Mouse (Mus musculus) cortical plate, adult 2 months (tissue): ENCODE results near the gene St3gal4. TPM values are rescaled to one million over a fixed set of nuclear protein-coding genes. Genes with fewer than 3 reads are reported as not detected.

ENCODE experiments used
- H3K27ac ChIP-seq: fragments of 200-500 bp; 2 replicates; pipeline ENCODE4 v1.5.1; 2012; ENCODE audit warnings: low read length, control low read depth, inconsistent platforms; ENCODE audit not compliant: insufficient read depth
- H3K4me1 ChIP-seq: fragments of 200-500 bp; 2 replicates; pipeline ENCODE4 v1.6.1; 2011; ENCODE audit warnings: low read length; ENCODE audit not compliant: control insufficient read depth, insufficient read depth
- H3K4me3 ChIP-seq: fragments of 200-500 bp; 2 replicates; pipeline ENCODE4 v1.5.1; 2011; ENCODE audit warnings: mild to moderate bottlenecking, low read length, control low read depth; ENCODE audit not compliant: insufficient read depth
- CTCF ChIP-seq: fragments of 200-500 bp; IDR thresholded peaks from 2 replicates; pipeline ENCODE4 v1.5.1; 2011; ENCODE audit warnings: mild to moderate bottlenecking, control low read depth, low read length; ENCODE audit not compliant: insufficient read depth; ENCODE audit errors: extremely low read depth
- POLR2A ChIP-seq: fragments of 200-500 bp; IDR thresholded peaks from 2 replicates; pipeline ENCODE4 v1.6.1; 2011; ENCODE audit warnings: mild to moderate bottlenecking, low read length, control low read depth; ENCODE audit not compliant: insufficient read depth; ENCODE audit errors: extremely low read depth
- polyA plus RNA-seq: library from polyadenylated mRNA; depleted of rRNA; stranded (reverse); fragments of >200 nt; gene quantifications from 2 replicates; pipeline ENCODE4 v1.2.3, GENCODE M21; 2012

Gene St3gal4
- polyA plus RNA-seq, 1 experiment: 8.3 TPM

GRCm38 (mm10) chr9:35093350-35093749 lies 25.7 kb downstream of the St3gal4 start:
- TF ChIP-seq CTCF (no peak), POLR2A (no peak)

DNA sequence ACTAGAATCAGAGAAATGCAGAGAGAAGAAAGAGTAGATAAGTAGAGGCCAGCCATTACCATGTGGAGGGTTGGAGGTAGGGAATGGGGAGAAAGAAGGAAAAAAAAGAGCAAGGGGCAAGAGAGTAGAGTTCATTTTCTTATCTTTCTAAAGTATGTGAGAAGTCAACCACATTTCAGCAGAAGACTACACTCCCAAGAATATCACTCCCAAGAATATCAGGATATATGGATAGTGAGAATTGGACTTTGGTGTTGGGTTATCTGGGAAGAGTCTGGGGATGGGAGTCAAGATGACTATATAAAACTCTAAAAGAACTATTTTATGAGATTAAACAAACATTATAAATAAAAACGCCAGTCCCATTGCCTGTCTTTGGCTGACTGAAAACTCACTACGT lies 26.2 kb downstream of the St3gal4 start:
- no peak for TF ChIP-seq POLR2A
- no peak for TF ChIP-seq CTCF
- H3K27ac ChIP-seq: no peak overlapping the region

More at GRCm38 (mm10) chr9:35093350-35093749, 25.7 kb downstream of the St3gal4 start:
- Histone ChIP-seq H3K27ac (no peak overlapping the region), H3K4me1 (no peaks in the 10 kb centered on the region), H3K4me3 (no peak overlapping the region)

GRCm38 (mm10) chr9:35061446-35061845 lies 57.6 kb downstream of the St3gal4 start:
- H3K4me1 ChIP-seq: peaks cover 3% of the 10 kb centered on the region; the same call in 1 of the 2 replicates
- TF ChIP-seq POLR2A (no peak), CTCF (no peak)
- no peak overlapping the region for H3K27ac ChIP-seq
- H3K4me3 ChIP-seq: no peak overlapping the region

More for the DNA sequence above, 26.2 kb downstream of the St3gal4 start:
- Histone ChIP-seq H3K4me1 (no peaks in the 10 kb centered on the region), H3K4me3 (no peak overlapping the region)

DNA sequence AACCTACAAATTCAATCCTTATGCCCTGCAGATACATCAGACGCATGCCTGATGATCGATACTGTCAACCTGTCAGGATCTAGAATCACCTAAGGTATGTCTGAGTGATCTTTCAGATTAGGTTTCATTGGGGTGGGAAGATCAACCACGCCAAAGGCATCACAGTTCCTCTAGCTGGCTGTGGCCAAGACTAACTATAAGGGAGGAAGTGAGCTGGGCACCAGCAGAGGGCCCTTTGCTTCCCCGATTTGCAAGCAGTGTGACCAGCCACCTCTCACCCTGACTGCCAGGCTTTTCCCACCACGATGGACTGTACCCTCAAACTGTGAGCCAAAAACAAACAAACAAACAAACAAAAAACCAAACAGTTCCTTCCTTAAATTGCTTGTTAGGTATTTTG lies 59.2 kb downstream of the St3gal4 start:
- peaks cover 3% of the 10 kb centered on the region; the same call in 1 of the 2 replicates for H3K4me1 ChIP-seq
- no peak for TF ChIP-seq POLR2A
- no peak for TF ChIP-seq CTCF
- H3K4me3 ChIP-seq: no peak overlapping the region
- no peak overlapping the region for H3K27ac ChIP-seq

DNA sequence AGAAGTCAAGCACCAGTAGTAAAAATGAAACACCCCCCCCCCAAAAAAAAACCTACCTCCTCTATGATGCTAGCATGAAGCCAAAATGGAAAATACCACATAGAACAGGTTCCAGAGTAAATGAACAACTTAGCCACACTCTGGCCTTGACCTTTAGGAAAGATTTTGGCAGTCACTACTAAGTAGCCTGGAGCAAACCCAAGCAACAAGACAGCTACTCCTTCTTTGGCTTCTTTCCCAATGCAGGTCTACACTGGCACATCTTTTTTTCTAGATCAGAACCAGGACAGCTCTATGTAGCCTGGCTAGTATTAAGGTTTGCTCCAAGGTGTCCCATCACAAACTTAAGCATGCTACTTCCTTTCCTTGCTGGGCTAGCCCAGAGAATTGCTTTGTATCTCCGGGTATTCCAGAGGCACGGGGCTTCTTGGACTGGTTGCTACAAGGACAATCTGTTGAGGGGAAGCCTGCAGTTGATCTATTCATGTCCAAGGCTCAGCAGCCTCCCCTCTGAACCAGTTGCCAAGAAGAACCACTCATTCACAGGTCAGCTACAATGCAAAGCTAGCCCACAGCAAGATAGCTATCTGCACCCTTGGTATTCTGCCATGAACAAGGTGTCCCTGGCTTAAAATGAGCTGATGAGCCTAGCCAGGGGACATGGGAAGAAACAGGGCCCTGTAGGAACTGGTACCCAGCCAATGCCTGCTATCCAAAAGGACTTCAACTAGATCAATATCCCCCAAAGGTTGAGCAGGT lies 60.3 kb downstream of the St3gal4 start:
- Histone ChIP-seq H3K27ac (no peak overlapping the region), H3K4me1 (peaks cover 4% of the 10 kb centered on the region; the same call in 1 of the 2 replicates), H3K4me3 (no peak overlapping the region)
- TF ChIP-seq POLR2A: no peak
- no peak for TF ChIP-seq CTCF

DNA sequence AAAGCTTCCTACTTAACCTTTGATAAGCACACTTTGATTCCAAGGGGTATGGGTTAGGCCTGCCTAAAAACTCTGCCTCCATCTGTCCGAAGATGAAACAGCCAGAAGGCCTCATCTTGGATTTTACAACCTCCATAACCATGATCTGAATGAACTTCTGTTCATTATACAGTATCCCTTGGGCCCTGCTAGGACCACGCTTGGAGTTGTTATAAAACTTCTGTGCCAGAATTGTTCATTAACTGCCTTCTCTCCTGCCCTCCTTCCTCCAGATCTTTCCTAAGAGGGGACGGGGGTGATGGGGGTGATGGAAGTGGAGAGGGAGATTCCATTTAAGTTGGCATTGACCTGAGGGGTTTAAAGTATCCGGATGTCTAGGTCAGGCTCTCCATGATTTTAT lies 60.9 kb downstream of the St3gal4 start:
- Histone ChIP-seq H3K27ac (no peak overlapping the region), H3K4me1 (peaks cover 4% of the 10 kb centered on the region; the same call in 1 of the 2 replicates), H3K4me3 (no peak overlapping the region)
- TF ChIP-seq POLR2A (no peak), CTCF (no peak)

DNA sequence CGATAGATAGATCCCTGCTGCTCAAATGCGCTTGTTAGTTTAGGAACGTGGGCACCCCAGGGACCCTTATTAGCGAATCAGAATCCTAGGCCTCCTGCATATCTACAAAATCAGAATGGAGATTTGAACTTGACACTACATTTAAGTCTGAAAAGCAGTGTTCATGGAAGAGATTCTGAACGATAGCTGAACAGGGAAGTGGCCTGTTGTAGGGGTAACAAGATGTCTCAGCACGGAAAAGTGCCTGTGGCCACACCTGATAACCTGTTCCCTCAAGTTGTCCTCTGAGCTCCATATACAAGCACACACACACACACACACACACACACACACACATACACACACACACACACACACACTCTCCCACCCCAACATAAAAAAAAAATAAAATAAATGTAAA lies 61.4 kb downstream of the St3gal4 start:
- Histone ChIP-seq H3K4me3 (no peak overlapping the region), H3K4me1 (peaks cover 4% of the 10 kb centered on the region; the same call in 1 of the 2 replicates), H3K27ac (no peak overlapping the region)
- TF ChIP-seq POLR2A: no peak
- TF ChIP-seq CTCF: no peak

DNA sequence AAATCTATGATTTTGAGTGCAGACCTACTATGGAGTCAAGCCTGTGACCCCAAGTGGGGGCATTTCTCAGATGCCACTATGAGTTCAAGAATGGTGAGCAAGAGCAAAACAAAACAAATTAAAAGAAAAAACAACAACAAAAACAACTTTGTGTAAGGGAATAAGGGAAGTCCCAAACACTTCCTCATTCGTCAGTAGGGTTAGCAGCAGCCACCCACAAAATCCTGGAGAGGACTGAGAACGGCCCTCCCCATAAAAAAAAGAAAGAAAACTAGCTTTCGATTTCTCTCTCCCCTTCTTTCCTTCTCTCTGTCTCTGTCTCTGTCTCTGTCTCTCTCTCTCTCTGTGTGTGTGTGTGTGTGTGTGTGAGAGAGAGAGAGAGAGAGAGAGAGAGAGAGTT lies 62.5 kb downstream of the St3gal4 start:
- TF ChIP-seq CTCF: no peak
- no peak for TF ChIP-seq POLR2A
- Histone ChIP-seq H3K4me1 (peaks cover 4% of the 10 kb centered on the region; the same call in 1 of the 2 replicates), H3K4me3 (no peak overlapping the region), H3K27ac (no peak overlapping the region)

- TF ChIP-seq POLR2A (no peak), CTCF (no peak)
- H3K4me1 ChIP-seq: 0 out of 2 replicates have a peak, but pooled peaks cover 1% of the 10 kb centered on the region
- H3K27ac ChIP-seq: no peak overlapping the region
- H3K4me3 ChIP-seq: no peak overlapping the region
Measured at GRCm38 (mm10) chr9:35055528-35056330, 63.3 kb downstream of the St3gal4 start.
